Mouse (Mus musculus): Measurements from ENCODE around the gene Wbp1. TPM values are rescaled to one million over a fixed set of nuclear protein-coding genes. Genes with fewer than 3 reads are reported as not detected.

The Wbp1 gene
- polyA plus RNA-seq, 1 experiment from 2014 or later: 113 TPM

MicroRNAs within 50 kb of the gene (microRNA counts, 519-probe panel; counts per million panel counts)
- microRNA mmu-miR-3470a+mmu-miR-3470b: not detected

Small RNA genes within 50 kb of the gene (microRNA-seq; reads per million reads assigned to microRNA genes)
- gene Mir3470a: not detected

Other genes starting within 250 kb of the Wbp1 start
- 0.09 and 0.30 TPM in 2 replicates for gene Sema4f, start 181.8 kb downstream of the Wbp1 start, polyA plus RNA-seq (2016; fragmentation: Nextera tagmentation; extraction: Ambion mirVana)
- 0.34 and 0.87 TPM in 2 replicates for gene M1ap, start 174.7 kb downstream of the Wbp1 start, polyA plus RNA-seq (2016; fragmentation: Nextera tagmentation; extraction: Ambion mirVana)
- 11.3 and 14.8 TPM in 2 replicates for gene Dok1, start 88.1 kb downstream of the Wbp1 start, polyA plus RNA-seq (2016; fragmentation: Nextera tagmentation; extraction: Ambion mirVana)
- 7.6 and 9.8 TPM in 2 replicates for gene Loxl3, start 87.4 kb downstream of the Wbp1 start, polyA plus RNA-seq (2016; fragmentation: Nextera tagmentation; extraction: Ambion mirVana)
- gene Aup1, start 67.0 kb downstream of the Wbp1 start, polyA plus RNA-seq (2016; fragmentation: Nextera tagmentation; extraction: Ambion mirVana): 154 and 170 TPM in 2 replicates
- 100 and 106 TPM in 2 replicates for gene Htra2, start 66.3 kb downstream of the Wbp1 start, polyA plus RNA-seq (2016; fragmentation: Nextera tagmentation; extraction: Ambion mirVana)
- 0.59 and 1.5 TPM in 2 replicates for gene Dqx1, start 63.7 kb downstream of the Wbp1 start, polyA plus RNA-seq (2016; fragmentation: Nextera tagmentation; extraction: Ambion mirVana)
- 0.27 and 0.63 TPM in 2 replicates for gene Tlx2, start 51.3 kb downstream of the Wbp1 start, polyA plus RNA-seq (2016; fragmentation: Nextera tagmentation; extraction: Ambion mirVana)
- gene Pcgf1, start 43.7 kb downstream of the Wbp1 start, polyA plus RNA-seq (2016; fragmentation: Nextera tagmentation; extraction: Ambion mirVana): 16.7 and 24.4 TPM in 2 replicates
- gene Lbx2, start 35.2 kb downstream of the Wbp1 start, polyA plus RNA-seq (2016; fragmentation: Nextera tagmentation; extraction: Ambion mirVana): 0.55 TPM in 1 of 2 replicates, not detected in the other
- 1.8 and 2.4 TPM in 2 replicates for gene Ccdc142, start 20.0 kb downstream of the Wbp1 start, polyA plus RNA-seq (2016; fragmentation: Nextera tagmentation; extraction: Ambion mirVana)
- gene Gm42688, start 19.9 kb downstream of the Wbp1 start, polyA plus RNA-seq (2016; fragmentation: Nextera tagmentation; extraction: Ambion mirVana): 1.4 and 2.0 TPM in 2 replicates
- gene Mrpl53, start 12.5 kb downstream of the Wbp1 start, polyA plus RNA-seq (2016; fragmentation: Nextera tagmentation; extraction: Ambion mirVana): 157 and 167 TPM in 2 replicates
- 24.5 and 42.5 TPM in 2 replicates for gene Mogs, start 6.1 kb downstream of the Wbp1 start, polyA plus RNA-seq (2016; fragmentation: Nextera tagmentation; extraction: Ambion mirVana)
- 11.4 and 16.1 TPM in 2 replicates for gene Ino80b, start 3.9 kb upstream of the Wbp1 start, polyA plus RNA-seq (2016; fragmentation: Nextera tagmentation; extraction: Ambion mirVana)
- gene Rtkn, start 13.9 kb upstream of the Wbp1 start, polyA plus RNA-seq (2016; fragmentation: Nextera tagmentation; extraction: Ambion mirVana): 18.4 and 24.4 TPM in 2 replicates
- 6.9 and 7.3 TPM in 2 replicates for gene Wdr54, start 34.8 kb upstream of the Wbp1 start, polyA plus RNA-seq (2016; fragmentation: Nextera tagmentation; extraction: Ambion mirVana)
- 0.23 and 0.50 TPM in 2 replicates for gene 1700003E16Rik, start 34.8 kb upstream of the Wbp1 start, polyA plus RNA-seq (2016; fragmentation: Nextera tagmentation; extraction: Ambion mirVana)
- gene Dctn1, start 44.4 kb upstream of the Wbp1 start, polyA plus RNA-seq (2016; fragmentation: Nextera tagmentation; extraction: Ambion mirVana): 83.2 and 93.0 TPM in 2 replicates
- gene Slc4a5, start 98.3 kb upstream of the Wbp1 start, polyA plus RNA-seq (2016; fragmentation: Nextera tagmentation; extraction: Ambion mirVana): 0.57 and 0.68 TPM in 2 replicates
- 50.6 and 58.7 TPM in 2 replicates for gene Mthfd2, start 204.3 kb upstream of the Wbp1 start, polyA plus RNA-seq (2016; fragmentation: Nextera tagmentation; extraction: Ambion mirVana)
- 42.8 and 50.7 TPM in 2 replicates for gene Mob1a, start 204.5 kb upstream of the Wbp1 start, polyA plus RNA-seq (2016; fragmentation: Nextera tagmentation; extraction: Ambion mirVana)
- gene Bola3, start 227.6 kb upstream of the Wbp1 start, polyA plus RNA-seq (2016; fragmentation: Nextera tagmentation; extraction: Ambion mirVana): 238 and 283 TPM in 2 replicates